Mouse (Mus musculus): ENCODE measurements around the gene Sema6c. TPM values are rescaled to one million over a fixed set of nuclear protein-coding genes. Genes with fewer than 3 reads are reported as not detected.
A peak's percentile ranks its signal among the peaks of the same experiment; 100 is the strongest.
"Not testable (repeated sequence)": the region's sequence is repeated elsewhere in the genome, so short reads cannot be mapped to it uniquely, and the experiment has no call there.

Sema6c gene
- 10 to 100 TPM; 35.1 to 41.9 TPM for total RNA-seq (2021)

DNA sequence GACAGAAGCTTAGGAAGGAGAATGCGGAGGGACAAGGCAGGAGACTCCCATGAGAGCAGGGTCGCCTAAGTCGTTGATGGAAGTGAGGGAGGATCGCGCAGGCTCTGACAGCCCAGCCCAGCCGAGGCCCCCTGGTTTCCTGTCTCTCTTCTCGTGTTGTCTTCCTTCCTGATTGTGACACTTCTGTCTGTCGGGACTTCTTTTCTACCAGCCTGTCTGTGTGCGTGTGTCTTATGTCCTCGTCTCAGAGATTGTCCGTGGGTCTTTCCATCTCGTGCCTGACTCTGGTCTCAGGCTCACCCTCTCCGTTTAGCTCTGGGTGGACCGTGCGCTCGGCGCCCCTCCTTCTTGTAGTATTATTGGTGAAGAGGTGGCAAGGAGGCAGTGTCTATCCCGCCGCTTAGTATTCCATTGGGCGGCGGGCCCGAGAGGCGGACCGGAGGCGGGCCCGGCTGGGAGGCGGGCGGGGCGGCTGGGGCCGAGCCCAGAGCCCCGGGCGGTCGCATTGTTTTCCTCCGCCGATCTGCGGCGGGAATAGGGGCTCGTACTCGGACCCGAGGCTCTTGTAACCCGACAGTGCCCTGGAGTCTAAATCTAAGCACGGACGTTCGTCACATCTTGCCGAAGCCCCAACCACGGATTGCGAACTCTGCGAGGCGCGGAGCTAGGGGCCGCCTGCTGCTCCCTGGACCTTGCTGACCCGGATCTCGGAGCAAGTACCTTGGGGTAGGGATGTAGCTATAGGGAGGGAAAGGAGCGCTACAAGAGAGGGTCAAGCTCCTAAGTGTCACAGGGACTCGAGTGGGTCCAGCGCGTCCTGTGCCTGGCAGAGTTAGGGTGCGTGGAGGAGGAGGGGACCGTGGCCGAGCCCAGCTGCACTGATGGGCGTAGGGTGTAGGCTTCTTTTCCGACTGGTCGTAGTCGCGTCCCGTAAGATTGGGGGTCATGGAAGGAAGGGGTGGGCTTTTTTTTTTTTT lies at the start of gene Sema6c:
TSS of gene Sema6c (plus strand) at position 471 of the 977 bp plus-strand sequence.
- DNase-seq (ENCODE audit: extremely low spot score in 1 of 2, low spot score in 1 of 2): peak; percentile 75

DNA sequence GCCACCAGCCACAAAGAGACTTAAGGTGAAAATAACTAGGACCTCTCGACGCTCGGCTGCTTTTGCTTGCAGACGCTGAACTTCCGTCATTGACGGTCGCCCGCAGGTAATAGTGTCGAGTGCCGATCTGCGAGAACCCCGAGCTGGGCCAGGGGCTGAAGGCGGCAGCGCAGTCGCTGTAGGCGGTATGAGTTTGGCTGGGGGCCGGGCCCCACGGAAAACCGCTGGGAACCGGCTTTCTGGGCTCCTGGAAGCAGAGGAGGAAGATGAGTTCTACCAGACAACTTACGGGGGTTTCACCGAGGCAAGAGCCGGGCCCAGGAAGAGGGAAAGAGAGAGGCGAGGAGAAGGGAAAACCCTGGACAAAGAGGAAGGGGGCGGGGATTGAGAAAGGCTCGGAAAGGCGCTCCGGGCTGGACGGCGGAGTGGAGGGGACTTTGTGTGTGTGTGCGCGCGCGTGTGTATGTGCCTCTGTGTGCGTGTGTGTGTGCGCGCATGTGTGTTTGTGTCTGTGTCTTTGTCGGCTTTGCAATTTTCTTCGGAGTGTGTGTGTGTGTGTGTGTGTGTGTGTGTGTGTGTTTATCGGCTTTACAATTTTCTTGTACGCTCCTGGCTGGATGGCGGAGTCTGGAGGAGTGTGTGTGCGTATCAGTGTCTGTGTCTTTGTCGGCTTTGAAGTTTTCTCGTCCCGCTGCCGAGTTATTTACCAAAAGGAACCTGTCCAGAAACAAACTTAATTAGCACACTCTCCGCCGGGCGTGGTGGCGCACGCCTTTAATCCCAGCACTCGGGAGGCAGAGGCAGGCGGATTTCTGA lies 49.1 kb upstream of the Sema6c start, which contains the start of gene Vps72:
TSS of gene Vps72 (plus strand) at position 112 of the 816 bp plus-strand sequence.
- peak; percentile 81 to 85 for DNase-seq (ENCODE audit: extremely low spot score in 1 of 2, low spot score in 1 of 2)

DNA sequence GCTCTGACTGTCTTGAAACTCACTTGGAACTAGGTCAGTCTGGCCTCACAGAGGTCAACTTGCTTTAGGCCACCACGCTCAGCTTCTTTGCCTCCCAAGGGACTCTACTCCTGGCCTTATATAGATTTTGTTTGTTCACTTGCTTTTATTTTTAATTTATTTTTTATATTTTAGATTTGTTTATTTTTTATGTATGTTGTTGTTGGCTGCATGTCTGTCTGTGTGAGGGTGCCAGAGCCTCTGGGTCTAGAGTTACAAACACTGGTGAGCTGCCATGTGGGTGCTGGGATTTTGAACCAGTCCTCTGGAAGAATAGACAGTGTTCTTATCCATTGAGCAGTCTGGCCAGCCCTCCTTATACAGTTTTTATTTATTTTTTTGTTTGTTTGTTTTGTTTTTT lies 47.5 kb upstream of the Sema6c start:
- no peak for DNase-seq (ENCODE audit: extremely low spot score in 1 of 2, low spot score in 1 of 2)

DNA sequence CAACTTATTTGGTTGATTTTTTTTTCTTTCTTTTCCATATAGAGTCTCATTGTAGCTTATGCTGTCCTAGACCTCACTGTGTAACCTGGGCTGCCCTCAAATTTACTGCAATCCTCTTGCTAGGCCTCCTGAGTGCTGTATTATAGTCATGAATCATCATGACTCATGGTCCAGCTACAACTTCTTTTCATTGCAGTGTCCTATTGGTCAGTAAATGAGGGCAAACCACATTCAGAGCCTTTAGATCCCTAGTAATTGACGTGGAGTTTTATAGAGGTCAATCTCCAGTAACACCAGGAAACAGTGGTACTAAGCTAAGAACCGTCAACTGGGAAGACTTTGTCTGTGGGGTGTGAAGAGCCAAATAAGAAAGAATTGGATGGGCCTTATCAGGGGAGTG lies 42.5 kb upstream of the Sema6c start:
- no peak for DNase-seq (ENCODE audit: extremely low spot score in 1 of 2, low spot score in 1 of 2)

DNA sequence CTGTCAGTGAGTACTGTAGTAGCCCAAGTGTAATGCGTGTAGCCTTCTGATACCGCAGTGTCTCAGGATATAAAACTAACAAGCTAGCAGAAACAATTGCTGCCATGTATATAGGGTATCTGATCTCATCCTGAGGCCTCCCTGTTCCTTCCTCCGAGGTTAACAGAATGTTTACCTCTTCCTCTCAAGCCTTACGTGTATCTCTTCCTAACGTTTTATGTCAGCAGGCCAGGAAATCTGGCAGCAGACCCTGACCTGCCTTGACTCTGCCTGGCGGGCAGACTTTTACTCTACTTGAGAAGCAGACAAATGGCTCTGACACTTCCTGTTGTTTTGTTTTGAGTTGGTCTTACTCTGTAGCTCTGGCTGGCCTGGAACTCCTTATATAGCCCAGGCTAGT lies 38.7 kb upstream of the Sema6c start:
- DNase-seq (ENCODE audit: extremely low spot score in 1 of 2, low spot score in 1 of 2): no peak

DNA sequence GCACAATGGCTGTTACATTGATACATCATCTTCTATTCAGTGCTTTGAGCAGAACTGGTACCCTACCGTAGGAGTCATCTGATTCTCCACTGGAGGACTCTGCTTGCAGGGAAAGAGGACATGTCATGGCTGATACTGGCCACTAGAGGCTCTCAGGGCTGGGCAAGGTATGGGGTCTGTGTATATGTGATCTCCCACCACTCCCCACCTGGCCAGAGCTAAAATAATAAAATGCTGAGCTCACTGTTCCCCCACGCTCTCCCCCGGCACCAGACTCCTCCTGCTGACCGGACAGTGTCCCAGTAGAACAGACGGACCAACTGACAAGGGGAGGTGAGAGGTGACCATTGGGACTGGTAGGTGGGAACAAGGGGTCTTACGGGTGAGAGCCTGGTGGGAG lies 36.0 kb upstream of the Sema6c start, which contains the start of gene Tmod4:
TSS of gene Tmod4 (plus strand) at position 231 of the 400 bp plus-strand sequence.
- DNase-seq (ENCODE audit: extremely low spot score in 1 of 2, low spot score in 1 of 2): no peak

DNA sequence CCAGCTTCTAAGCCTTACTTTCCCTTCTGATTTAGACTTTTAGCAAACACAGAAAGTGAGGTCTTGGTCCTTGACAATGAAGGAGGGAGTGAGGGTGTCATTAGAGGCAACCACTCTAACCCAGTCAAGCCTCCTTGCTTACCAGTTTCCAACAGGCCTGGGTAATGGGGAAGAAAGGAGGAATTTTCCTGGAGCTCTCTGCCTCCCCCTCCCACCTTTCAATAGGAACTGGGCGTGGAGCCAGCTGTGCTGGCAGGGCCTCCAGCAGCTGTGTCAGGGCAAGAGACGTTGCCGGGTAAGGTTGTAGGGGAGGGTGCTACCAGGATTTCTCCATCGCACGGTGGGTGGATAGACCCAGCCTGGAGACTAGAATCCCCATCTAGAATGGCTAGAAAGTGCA lies 35.3 kb upstream of the Sema6c start:
- peak in 1 of 2 experiments; percentile 45 for DNase-seq (ENCODE audit: extremely low spot score in 1 of 2, low spot score in 1 of 2)

DNA sequence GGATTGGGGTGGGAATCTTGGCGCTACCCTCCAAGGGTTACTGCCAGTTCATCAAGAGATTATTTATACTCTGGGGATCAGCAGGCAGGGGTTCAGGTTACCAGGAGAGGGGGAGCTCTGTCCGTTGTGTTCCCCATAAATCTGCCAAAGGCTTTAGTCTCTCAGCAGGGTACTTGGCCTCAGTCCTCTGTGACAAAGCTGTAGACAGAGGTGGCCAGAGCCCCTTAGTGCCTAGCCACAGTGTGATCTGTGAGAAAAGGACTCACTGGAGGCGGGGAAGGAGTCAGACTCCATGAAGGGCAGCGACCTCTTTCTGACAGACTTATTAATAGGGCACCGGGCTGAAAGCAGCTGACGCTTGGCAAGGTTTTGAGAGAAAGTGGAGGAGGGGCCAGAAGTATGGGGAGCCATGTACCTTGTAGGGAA lies 31.0 kb upstream of the Sema6c start:
- DNase-seq (ENCODE audit: extremely low spot score in 1 of 2, low spot score in 1 of 2): no peak

DNA sequence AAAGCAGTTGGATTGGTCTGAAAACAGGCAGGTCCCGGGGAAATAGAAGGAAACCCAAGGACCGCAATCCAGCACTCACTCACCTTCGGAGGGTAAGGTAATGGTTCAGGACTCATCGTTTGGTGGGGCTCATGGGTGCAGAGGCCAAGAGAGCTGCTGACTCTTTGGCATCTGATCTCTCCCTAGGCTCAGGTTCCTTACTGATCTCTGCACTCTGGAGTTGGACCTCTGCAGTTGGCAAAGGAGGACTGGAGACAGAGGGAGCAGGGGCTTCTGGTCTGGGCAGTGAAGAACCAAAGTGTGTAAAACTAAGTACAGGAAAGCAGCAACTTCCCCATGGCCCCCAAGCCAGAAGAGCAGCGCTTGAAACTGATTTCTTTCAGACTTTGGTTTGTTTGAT lies 30.2 kb upstream of the Sema6c start:
- DNase-seq (ENCODE audit: extremely low spot score in 1 of 2, low spot score in 1 of 2): no peak

DNA sequence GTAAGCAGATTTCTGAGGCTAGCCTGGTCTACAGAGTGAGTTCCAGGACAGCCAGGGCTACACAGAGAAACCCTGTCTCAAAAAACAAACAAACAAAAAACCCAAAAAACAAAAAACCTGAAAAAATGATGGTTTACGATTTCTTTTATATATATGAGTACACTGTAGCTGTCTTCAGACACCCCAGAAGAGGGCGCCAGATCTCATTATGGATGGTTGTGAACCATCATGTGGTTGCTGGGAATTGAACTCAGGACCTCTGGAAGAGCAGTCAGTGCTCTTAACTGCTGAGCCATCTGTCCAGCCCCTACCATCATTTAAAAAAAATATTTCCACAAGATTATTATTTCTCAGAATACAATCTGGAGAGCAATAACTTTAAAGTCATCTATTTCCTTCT lies 27.9 kb upstream of the Sema6c start:
- not testable (repeated sequence) for DNase-seq (ENCODE audit: extremely low spot score in 1 of 2, low spot score in 1 of 2)

DNA sequence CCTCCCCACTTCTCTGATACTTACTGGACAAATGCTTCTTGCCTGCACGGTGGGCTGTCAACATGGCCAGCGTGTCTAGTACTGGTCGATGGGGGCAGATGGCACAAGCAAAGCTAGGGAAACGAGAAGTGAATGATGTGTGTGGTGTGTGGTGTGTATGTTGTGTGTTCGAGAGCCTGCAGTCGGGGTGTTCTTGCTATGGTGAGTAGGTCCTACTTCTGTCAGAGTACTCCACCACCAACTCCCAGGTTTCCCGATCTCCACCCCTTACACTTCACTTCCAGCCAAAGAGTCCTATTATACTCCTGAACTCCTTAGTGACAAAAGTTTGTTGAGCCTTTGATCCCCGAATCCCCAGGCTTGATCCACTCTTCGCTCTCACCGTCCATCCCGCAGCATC lies 27.1 kb upstream of the Sema6c start:
- no peak for DNase-seq (ENCODE audit: extremely low spot score in 1 of 2, low spot score in 1 of 2)

DNA sequence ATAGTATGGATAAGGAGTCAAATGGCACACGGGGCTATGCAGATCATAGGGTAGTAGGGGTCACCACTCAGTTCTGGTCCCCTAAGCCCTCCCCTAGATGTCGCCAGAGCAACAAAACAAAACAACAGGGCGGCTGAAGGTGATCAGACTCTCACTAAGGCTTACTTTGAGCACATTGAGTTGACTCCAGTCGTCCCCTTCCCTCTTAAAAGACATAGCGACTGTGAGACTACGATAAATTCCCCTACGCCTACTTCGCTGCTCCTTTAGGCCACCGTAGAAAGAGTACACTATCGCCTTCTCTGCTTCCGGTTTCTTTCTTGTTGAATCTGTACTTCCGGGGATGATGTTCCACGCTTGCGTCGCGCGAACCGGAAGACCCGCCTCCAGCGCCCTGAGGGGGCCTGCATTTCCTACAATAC lies 26.6 kb upstream of the Sema6c start, which contains the start of the genes Scnm1 and Lysmd1:
TSS of gene Scnm1 (minus strand) at position 332 of the 422 bp plus-strand sequence.
TSS of gene Lysmd1 (plus strand) at position 409 of the 422 bp plus-strand sequence.
- peak; percentile 68 to 70 for DNase-seq (ENCODE audit: extremely low spot score in 1 of 2, low spot score in 1 of 2)

DNA sequence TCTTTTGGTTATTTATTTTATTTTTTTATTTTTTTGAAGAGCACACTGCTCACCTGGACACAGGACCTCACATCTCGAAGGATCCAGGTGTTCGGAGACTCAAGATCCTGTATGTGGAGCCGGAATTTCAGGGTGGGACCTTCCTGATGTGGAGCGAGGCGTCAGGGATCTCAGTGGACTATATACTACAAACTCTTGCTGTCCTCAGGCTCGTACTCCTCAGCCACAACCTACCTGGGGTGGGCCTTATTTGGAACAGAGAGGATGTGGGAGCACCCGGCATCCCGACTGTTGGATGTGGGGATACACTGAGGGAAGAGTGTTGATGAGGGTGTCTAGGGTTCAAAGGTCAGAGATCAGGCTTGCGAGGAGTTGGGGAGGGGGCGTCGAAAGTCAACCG lies 26.1 kb upstream of the Sema6c start:
- DNase-seq (ENCODE audit: extremely low spot score in 1 of 2, low spot score in 1 of 2): not testable (repeated sequence)

DNA sequence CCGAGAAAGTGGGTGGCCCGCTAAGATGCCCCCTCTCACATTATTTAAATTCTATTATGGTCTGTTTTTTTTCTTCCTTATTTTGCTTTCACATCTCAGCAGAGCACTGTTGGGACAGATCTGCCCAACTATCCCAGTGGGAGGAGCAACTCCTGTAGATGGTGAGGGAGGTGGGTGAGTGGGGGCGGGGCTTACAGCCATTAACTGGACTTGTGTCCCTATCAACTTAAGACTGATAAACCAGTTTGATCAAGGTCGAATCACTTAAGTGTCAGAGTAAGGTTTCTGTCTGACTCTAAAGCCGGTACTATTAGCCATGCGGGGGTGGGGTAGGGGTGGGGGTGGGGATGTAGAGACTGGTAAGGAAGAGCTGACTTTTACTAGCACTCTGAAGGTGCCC lies 25.2 kb upstream of the Sema6c start:
- peak in 1 of 2 experiments; percentile 40 for DNase-seq (ENCODE audit: extremely low spot score in 1 of 2, low spot score in 1 of 2)

DNA sequence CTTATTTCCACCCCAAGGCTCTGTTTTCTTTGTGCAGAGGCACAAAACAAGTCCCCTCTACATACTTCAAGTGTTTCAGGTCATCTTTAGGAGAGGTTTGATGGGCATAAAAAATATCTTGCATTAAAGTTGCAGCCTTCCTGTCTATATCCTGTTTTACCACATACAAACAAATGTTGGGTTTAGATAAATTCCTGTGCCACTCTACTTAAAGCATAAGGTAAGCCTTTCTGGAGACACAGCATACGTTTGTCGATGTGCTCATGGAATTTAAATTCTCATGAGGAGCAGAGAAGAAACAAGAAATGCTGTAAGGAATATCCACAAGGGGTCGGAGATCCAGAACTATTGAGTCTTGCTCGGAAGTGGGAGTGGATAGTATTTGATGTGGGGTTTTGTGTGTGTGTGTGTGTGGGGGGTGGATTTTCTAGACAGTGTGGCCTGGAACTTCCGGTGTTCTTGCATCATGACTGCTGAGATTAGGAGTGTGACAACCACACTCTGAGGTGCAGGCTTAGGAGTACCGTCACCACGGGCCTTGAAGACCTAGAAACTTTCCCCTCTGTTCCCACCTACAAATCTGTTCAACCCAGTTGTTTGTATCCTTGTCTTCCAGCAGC lies 24.7 kb upstream of the Sema6c start:
- DNase-seq (ENCODE audit: extremely low spot score in 1 of 2, low spot score in 1 of 2): no peak

DNA sequence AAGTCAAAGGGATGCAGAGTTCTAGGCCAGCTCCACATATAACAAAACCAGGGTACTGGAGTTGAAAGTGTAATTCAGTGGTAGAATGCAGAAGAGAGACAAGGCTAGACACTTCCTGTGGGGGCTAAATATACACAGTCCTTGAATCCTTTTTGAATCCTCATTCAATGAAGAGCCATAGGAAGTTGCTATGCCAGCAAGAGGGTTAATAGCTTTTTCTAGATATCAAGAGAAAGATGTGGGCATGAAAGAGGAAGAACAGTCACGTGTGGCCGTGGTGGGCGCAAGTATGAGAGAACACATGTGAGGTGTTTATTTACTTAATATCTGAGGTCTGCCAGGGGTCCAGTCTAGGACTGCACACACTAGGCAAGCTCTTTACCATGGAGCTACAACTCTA lies 23.9 kb upstream of the Sema6c start:
- DNase-seq (ENCODE audit: extremely low spot score in 1 of 2, low spot score in 1 of 2): no peak

DNA sequence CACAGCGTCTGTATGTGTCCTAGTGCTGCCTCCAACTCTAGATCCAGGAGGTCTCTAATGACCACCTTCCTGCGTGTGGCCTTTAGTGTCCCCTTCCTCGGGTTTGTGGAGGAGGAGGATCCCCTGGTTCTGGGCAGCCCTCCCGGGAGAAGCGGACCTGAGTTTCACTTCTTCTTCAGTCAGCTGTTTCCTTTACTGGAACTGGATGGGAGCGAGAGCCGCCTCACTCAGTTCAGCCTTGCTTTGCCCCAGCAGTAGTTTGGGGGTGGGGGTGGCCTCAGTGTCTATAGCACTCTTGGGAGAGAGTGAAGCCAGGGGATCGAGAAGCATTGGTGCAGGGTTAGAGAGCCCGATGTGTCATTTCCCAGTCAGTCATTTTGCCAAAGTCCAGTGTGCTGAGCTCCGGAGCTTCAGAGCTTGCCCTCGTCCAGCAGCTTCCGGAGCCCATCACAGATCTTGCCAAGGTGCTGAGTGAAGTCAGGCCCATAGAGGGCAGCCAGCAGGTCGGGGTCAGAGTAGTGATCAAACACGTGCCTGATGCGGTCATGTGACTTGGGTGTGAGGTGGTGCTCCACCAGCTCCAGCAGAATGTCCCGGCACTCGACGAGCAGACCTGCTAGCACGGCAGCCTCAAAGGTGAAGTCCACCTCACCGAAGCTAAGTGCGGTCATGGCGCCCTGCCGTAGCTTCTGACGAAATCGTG lies 20.5 kb upstream of the Sema6c start:
- DNase-seq (ENCODE audit: extremely low spot score in 1 of 2, low spot score in 1 of 2): no peak

DNA sequence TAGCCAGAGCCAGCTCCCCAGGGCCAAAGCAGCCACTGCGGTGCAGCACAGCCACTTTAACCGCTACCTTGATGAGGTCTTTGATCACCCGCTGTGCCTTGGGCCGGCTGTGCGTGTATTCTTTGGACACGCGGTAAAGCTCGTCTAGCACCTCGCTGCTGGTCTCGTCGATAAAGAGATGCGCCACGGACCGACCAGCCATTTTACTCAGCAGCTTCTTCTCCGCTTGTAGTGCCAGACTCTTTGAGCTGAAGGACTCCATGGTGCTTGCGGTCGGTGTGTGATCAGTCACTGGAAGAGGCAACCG lies 20.0 kb upstream of the Sema6c start:
- no peak for DNase-seq (ENCODE audit: extremely low spot score in 1 of 2, low spot score in 1 of 2)

DNA sequence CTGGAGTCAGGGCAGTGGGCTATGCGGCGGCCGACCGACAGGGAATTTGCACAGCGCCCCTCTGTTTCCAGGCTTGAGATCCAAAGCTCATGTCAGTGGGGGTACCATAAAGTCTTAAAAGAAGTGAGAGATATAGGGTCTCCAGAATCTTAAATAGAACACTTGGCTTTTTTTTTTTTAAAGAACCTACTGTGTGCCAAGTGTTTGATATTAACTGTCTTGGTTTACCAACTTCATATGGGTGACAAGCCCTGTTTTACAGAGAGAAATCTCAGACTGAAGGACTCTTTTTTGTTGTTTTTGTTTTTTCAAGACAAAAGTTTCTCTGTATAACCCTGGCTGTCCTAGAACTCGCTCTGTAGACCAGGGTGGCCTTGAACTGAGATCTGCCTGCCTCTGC lies 19.5 kb upstream of the Sema6c start:
- DNase-seq (ENCODE audit: extremely low spot score in 1 of 2, low spot score in 1 of 2): no peak

DNA sequence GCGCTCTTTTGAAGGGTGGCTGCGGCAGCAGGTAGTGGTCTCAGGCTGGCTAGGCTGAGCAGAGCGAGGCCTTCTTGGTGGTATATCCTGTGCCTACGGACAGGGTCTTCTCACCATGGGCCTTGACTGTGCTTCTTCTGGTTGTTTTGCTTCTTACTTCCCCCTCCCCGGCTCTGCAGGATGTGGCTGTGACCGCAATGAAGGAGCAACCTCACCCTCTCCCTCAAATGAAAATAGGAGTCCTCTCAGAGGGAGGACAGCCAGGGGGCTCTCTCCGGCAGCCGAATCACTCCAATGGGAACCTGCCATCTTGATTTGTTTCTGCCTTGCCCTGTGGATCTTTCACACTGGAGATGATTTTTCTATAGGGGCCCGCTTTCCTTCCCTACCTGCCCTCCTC lies 18.8 kb upstream of the Sema6c start:
- no peak for DNase-seq (ENCODE audit: extremely low spot score in 1 of 2, low spot score in 1 of 2)
